Mouse (Mus musculus) neural tube, embryonic 14.5 days (tissue): ENCODE measurements around the gene Entpd3. TPM values are rescaled to one million over a fixed set of nuclear protein-coding genes. Genes with fewer than 3 reads are reported as not detected.
A peak's percentile ranks its signal among the peaks of the same experiment; 100 is the strongest.

Experiments
- ATAC-seq: fragments of 200-750 bp; cut with Nextera tagmentation; 2 replicates; pipeline ENCODE4 v1.8.0; 2017; ENCODE audit warnings: low read depth, mild to moderate bottlenecking, moderate TSS enrichment, moderate library complexity
- H3K27ac ChIP-seq: fragments of 300-500 bp; sonication (generic); 2 replicates; pipeline ENCODE4 v1.5.1; 2014; ENCODE audit warnings: low read depth, mild to moderate bottlenecking, control low read depth, low read length, moderate library complexity, mixed read lengths
- H3K27me3 ChIP-seq: fragments of 300-500 bp; sonication (generic); 2 replicates; pipeline ENCODE4 v1.6.1; 2014; ENCODE audit warnings: low read length; ENCODE audit not compliant: control insufficient read depth, insufficient read depth
- H3K36me3 ChIP-seq: fragments of 300-500 bp; sonication (generic); 2 replicates; pipeline ENCODE4 v1.6.1; 2014; ENCODE audit warnings: low read length, mixed read lengths; ENCODE audit not compliant: control insufficient read depth, insufficient read depth
- H3K4me1 ChIP-seq: fragments of 300-500 bp; sonication (generic); 2 replicates; pipeline ENCODE4 v1.6.1; 2014; ENCODE audit warnings: low read length; ENCODE audit not compliant: control insufficient read depth, insufficient read depth
- H3K4me2 ChIP-seq: fragments of 300-500 bp; sonication (generic); 2 replicates; pipeline ENCODE4 v1.6.1; 2014; ENCODE audit warnings: mild to moderate bottlenecking, low read depth, low read length, control low read depth
- H3K4me3 ChIP-seq: fragments of 300-500 bp; sonication (generic); 2 replicates; pipeline ENCODE4 v1.5.1; 2014; ENCODE audit warnings: low read depth, low read length, control low read depth, mixed read lengths
- H3K9ac ChIP-seq: fragments of 300-500 bp; sonication (generic); replicated peaks from 2 replicates; pipeline ENCODE4 v1.6.1; 2014; ENCODE audit warnings: low read depth, mild to moderate bottlenecking, control low read depth, low read length, mixed read lengths
- H3K9me3 ChIP-seq: fragments of 300-500 bp; sonication (generic); 2 replicates; pipeline ENCODE4 v1.6.1; 2016; ENCODE audit warnings: low read length; ENCODE audit not compliant: control insufficient read depth
- WGBS: fragments of 180-500 bp; shearing (Covaris S2); extraction: QIAGEN DNeasy Blood & Tissue Kit; methylation state at CpG from one replicate; pipeline ENCODE4 v1.1.7; 2014; 5-methylcytosine and 5-hydroxymethylcytosine counted together
- polyA plus RNA-seq: library from polyadenylated mRNA; unstranded; fragments of >200 nt; fragmentation: Nextera tagmentation; extraction: Ambion mirVana; gene quantifications from 2 replicates; pipeline ENCODE4 v1.2.1, GENCODE M21; 2014

Entpd3 gene
- polyA plus RNA-seq, 1 experiment from 2014 or later, result 6.1 TPM

- Histone ChIP-seq H3K4me2 (peak overlapping the region; percentile 53), H3K9me3 (no peaks in the 10 kb centered on the region), H3K9ac (peak overlapping the region; percentile 42; the same call in 1 of the 2 replicates), H3K36me3 (no peaks in the 10 kb centered on the region), H3K4me1 (peaks cover 12% of the 10 kb centered on the region), H3K27me3 (no peaks in the 10 kb centered on the region), H3K27ac (no peak overlapping the region), H3K4me3 (peak overlapping the region; percentile 19; the same call in 1 of the 2 replicates)
- ATAC-seq, result peak; percentile 14; the same call in 1 of the 2 replicates
- 30% methylated on average over 21 of the region's 21 CpGs for WGBS
Observed at GRCm38 (mm10) chr9:120581941-120582618, 42.5 kb downstream of the Entpd3 start.

DNA sequence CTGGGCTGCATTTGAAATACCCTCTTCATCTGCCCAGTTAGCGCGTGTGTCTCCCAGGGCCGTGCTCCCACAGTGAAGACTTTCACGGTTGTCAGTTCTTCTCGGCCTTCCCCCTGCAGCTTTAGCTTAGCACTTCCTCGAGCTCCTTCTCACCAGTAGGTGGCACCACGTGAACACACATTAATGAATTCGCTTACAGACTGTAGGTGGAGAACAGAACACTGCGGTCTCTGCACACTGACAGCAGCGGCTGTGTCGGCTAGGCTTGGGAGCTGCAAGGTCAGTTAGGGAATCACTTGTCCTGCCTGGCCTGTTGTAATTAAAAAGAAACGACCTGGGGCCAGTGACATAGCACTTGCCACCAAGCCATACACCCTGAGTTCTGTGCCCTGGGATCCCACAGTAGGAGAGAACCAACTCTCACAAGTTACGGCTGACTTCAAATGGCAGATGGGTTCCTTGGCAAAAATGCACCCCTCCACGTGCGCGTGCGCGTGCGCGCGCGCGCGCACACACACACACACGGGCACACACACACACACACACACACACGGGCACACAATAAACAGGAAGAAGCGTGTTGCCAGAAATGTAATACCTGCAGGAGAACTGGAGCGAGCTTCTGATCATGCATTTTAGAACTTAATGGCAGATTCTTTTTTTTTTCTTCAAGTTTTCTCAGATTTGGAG, 43.1 kb downstream of the Entpd3 start:
- no peaks in the 10 kb centered on the region for H3K27me3 ChIP-seq
- peak overlapping the region; percentile 42; the same call in 1 of the 2 replicates for H3K9ac ChIP-seq
- peak overlapping the region; percentile 53 for H3K4me2 ChIP-seq
- peak overlapping the region; percentile 19; the same call in 1 of the 2 replicates for H3K4me3 ChIP-seq
- peak; percentile 86 for ATAC-seq
- no peaks in the 10 kb centered on the region for H3K36me3 ChIP-seq
- no peak overlapping the region for H3K27ac ChIP-seq
- H3K4me1 ChIP-seq, result peaks cover 9% of the 10 kb centered on the region
- WGBS, result 10% methylated on average over 28 of the region's 28 CpGs
- H3K9me3 ChIP-seq, result no peaks in the 10 kb centered on the region

DNA sequence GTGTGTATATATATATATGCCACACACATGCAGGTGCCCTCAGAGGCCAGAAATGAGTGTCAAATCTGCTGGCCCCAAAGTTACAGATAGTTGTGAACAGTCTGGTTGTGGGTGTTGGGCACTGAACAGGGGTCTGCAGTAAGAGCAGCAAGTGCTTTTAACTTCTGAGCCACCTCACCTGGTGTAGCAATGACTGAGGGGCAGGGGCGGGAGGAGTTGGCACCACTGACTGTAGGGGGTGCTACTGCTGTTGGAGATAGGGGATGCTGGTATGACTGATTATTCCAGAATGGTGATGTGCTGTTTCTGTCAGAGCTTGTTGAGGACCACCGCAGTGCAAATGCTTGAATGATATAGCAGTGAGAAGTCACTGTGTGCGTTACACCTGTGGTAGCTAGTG, 43.7 kb downstream of the Entpd3 start:
- Histone ChIP-seq H3K4me2 (peak overlapping the region; percentile 53; the same call in 1 of the 2 replicates), H3K27ac (no peak overlapping the region), H3K4me1 (0 out of 2 replicates have a peak, but pooled peaks cover 6% of the 10 kb centered on the region), H3K4me3 (no peak overlapping the region), H3K9me3 (no peaks in the 10 kb centered on the region), H3K36me3 (no peaks in the 10 kb centered on the region), H3K27me3 (no peaks in the 10 kb centered on the region), H3K9ac (0 out of 2 replicates have a peak overlapping the region, but pooled peaks have one; percentile 42)
- no peak for ATAC-seq
- 76% methylated on average over 3 of the region's 3 CpGs for WGBS

GRCm38 (mm10) chr9:120586546-120586945, 46.9 kb downstream of the Entpd3 start:
- Histone ChIP-seq H3K36me3 (no peaks in the 10 kb centered on the region), H3K4me3 (no peak overlapping the region), H3K27me3 (no peaks in the 10 kb centered on the region), H3K27ac (no peak overlapping the region), H3K4me1 (0 out of 2 replicates have a peak, but pooled peaks cover 6% of the 10 kb centered on the region), H3K4me2 (no peak overlapping the region), H3K9me3 (no peaks in the 10 kb centered on the region), H3K9ac (no peak overlapping the region)
- no peak for ATAC-seq
- 17% methylated on average over 3 of the region's 3 CpGs for WGBS

DNA sequence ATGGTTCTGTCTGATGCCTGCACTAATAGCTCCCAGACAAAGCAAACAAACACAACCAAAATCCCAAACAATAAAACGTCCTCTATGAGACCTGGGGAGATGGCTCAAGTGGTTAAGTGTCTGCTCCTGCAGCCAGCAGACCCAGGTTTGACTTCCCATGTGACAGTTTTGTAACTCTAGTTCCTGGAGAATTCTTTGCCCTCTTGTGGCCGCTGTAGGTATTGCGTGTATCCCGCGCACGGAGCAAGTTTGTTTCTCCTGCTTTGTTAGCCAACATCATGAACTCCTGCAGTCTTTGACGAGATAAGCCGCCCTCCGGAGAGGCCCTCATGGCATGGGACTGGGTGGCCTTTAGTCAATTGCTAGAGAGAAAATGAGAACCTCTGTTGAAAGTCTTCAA, 51.9 kb downstream of the Entpd3 start:
- ATAC-seq, result no peak
- Histone ChIP-seq H3K4me1 (no peaks in the 10 kb centered on the region), H3K4me3 (no peak overlapping the region), H3K36me3 (no peaks in the 10 kb centered on the region), H3K27me3 (no peaks in the 10 kb centered on the region), H3K27ac (no peak overlapping the region), H3K9me3 (no peaks in the 10 kb centered on the region), H3K4me2 (no peak overlapping the region), H3K9ac (no peak overlapping the region)
- 4% methylated on average over 9 of the region's 9 CpGs for WGBS

DNA sequence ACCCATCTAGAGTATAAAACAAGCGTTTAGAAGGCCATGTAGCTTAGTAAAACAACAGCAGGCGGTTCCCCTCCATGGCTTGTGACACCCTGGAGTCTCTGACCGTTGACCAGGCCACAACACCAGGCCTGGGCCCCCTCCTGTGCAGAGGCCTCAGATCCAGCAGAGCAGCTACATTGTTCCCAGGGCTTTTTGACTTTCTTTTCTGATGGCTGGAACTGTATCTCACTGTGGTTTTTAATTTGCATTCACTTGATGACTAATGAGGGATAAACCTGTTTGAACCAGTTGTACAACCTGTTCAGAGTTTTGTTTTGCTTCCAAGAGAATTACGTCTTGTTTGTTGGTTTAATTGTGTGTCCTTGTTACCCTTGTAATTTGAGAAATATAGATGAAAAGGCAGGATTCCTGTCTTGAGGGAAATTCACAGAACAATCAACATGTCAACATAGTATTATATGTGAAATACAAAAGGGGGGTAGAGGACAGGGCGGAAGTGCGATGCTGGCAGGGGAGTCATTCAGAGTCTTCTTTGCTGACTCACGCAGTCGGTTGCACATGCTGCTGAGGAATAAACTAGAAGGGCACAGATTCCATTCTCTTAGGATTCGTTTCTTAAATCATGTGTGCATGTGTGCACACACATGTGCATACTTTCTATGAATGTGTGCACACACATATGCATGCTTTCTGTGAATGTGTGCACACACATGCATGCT, 53.9 kb downstream of the Entpd3 start:
- H3K4me2 ChIP-seq, result no peak overlapping the region
- no peak overlapping the region for H3K27ac ChIP-seq
- H3K4me1 ChIP-seq, result no peaks in the 10 kb centered on the region
- H3K36me3 ChIP-seq, result no peaks in the 10 kb centered on the region
- WGBS, result 60% methylated on average over 9 of the region's 9 CpGs
- no peaks in the 10 kb centered on the region for H3K27me3 ChIP-seq
- H3K9me3 ChIP-seq, result no peaks in the 10 kb centered on the region
- H3K4me3 ChIP-seq, result no peak overlapping the region
- no peak overlapping the region for H3K9ac ChIP-seq
- ATAC-seq, result no peak

DNA sequence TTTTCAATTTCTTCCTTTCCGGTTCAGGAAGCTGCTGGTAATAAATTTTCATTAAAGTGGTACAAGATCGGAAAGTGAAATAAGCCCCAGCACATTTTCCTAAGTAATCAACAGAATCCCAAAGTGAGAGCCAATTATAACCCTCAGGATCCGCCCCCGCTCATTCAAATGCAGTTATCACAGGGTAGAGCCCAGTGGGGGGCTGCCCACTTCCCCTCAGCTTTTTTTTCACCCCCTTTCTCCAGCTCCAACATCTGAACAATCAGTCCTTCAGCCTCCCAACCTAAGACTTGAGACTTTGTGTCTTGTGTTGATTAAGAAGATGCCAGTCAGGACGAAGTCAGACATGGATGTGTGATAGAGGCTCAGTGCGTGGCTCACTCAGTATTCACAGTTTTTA, 55.2 kb downstream of the Entpd3 start:
- Histone ChIP-seq H3K27me3 (no peaks in the 10 kb centered on the region), H3K4me3 (no peak overlapping the region), H3K27ac (no peak overlapping the region), H3K9me3 (no peaks in the 10 kb centered on the region), H3K36me3 (no peaks in the 10 kb centered on the region), H3K9ac (no peak overlapping the region), H3K4me1 (no peaks in the 10 kb centered on the region), H3K4me2 (no peak overlapping the region)
- no peak for ATAC-seq
- WGBS, result 40% methylated on average over 6 of the region's 6 CpGs

- H3K27ac ChIP-seq, result no peak overlapping the region
- 50% methylated on average over 4 of the region's 4 CpGs for WGBS
- ATAC-seq, result no peak
Observed at GRCm38 (mm10) chr9:120595306-120595705, 55.7 kb downstream of the Entpd3 start.

More at GRCm38 (mm10) chr9:120595306-120595705, 55.7 kb downstream of the Entpd3 start:
- H3K9me3 ChIP-seq, result no peaks in the 10 kb centered on the region
- no peaks in the 10 kb centered on the region for H3K4me1 ChIP-seq
- no peaks in the 10 kb centered on the region for H3K36me3 ChIP-seq
- H3K27me3 ChIP-seq, result no peaks in the 10 kb centered on the region
- H3K4me3 ChIP-seq, result no peak overlapping the region
- H3K9ac ChIP-seq, result no peak overlapping the region
- no peak overlapping the region for H3K4me2 ChIP-seq
